Mouse (Mus musculus) bone marrow, adult 2 months (tissue): ENCODE results near the gene Tbc1d9b. TPM values are rescaled to one million over a fixed set of nuclear protein-coding genes. Genes with fewer than 3 reads are reported as not detected.

Source experiments
- H3K27ac ChIP-seq: fragments of 200-500 bp; 2 replicates; pipeline ENCODE4 v1.5.1; 2012; ENCODE audit warnings: low read depth, mild to moderate bottlenecking, control low read depth, inconsistent platforms, low read length; ENCODE audit not compliant: control insufficient read depth, poor library complexity, insufficient read depth
- H3K4me1 ChIP-seq: fragments of 200-500 bp; 2 replicates; pipeline ENCODE4 v1.6.1; 2011; ENCODE audit warnings: low read length; ENCODE audit not compliant: control insufficient read depth, insufficient read depth
- H3K4me3 ChIP-seq: fragments of 200-500 bp; replicated peaks from 2 replicates; pipeline ENCODE3; 2011; ENCODE audit warnings: mild to moderate bottlenecking, low read depth, low read length, control low read depth; ENCODE audit not compliant: control insufficient read depth
- CTCF ChIP-seq: fragments of 200-500 bp; IDR thresholded peaks from 2 replicates; pipeline ENCODE4 v1.5.1; 2011; ENCODE audit warnings: low read length, control low read depth; ENCODE audit not compliant: control insufficient read depth, insufficient read depth
- POLR2A ChIP-seq: fragments of 200-500 bp; IDR thresholded peaks from 2 replicates; pipeline ENCODE4 v1.6.1; 2011; ENCODE audit warnings: low read depth, mild to moderate bottlenecking, control low read depth, low read length, borderline replicate concordance; ENCODE audit not compliant: control insufficient read depth
- WGBS: fragments of 180-500 bp; shearing (Covaris S2); methylation state at CpG from one replicate; pipeline ENCODE4 v1.1.7; 2018; 5-methylcytosine and 5-hydroxymethylcytosine counted together
- polyA plus RNA-seq: library from polyadenylated mRNA; stranded (reverse); fragments of >200 nt; gene quantifications from 2 replicates; pipeline ENCODE4 v1.2.4, GENCODE M21; 2011; ENCODE audit warnings: low replicate concordance; ENCODE audit not compliant: missing spikeins, insufficient read depth, insufficient read length

Tbc1d9b gene
- polyA plus RNA-seq, 1 experiment, result 31.4 TPM

GRCm38 (mm10) chr11:50203302-50203827 is 72.2 kb downstream of the Tbc1d9b start:
- 89% methylated on average over 9 of the region's 9 CpGs for WGBS
- TF ChIP-seq POLR2A (no peak), CTCF (no peak)
- Histone ChIP-seq H3K4me3 (no peak overlapping the region), H3K4me1 (no peaks in the 10 kb centered on the region), H3K27ac (no peak overlapping the region)

GRCm38 (mm10) chr11:50205434-50205833 is 74.2 kb downstream of the Tbc1d9b start:
- Histone ChIP-seq H3K27ac (no peak overlapping the region), H3K4me1 (no peaks in the 10 kb centered on the region), H3K4me3 (no peak overlapping the region)
- no peak for TF ChIP-seq CTCF
- TF ChIP-seq POLR2A, result no peak
- WGBS, result 96% methylated on average over 3 of the region's 3 CpGs

- TF ChIP-seq POLR2A, result no peak
- no peak for TF ChIP-seq CTCF
- 81% methylated on average over 2 of the region's 2 CpGs for WGBS
- H3K4me1 ChIP-seq, result no peaks in the 10 kb centered on the region
These were observed 74.8 kb downstream of the Tbc1d9b start for GRCm38 (mm10) chr11:50206037-50206436.

GRCm38 (mm10) chr11:50207344-50207743 is 76.1 kb downstream of the Tbc1d9b start:
- no peak for TF ChIP-seq CTCF
- TF ChIP-seq POLR2A, result peak; percentile 23; the same call in 1 of the 2 replicates
- 94% methylated on average over 14 of the region's 14 CpGs for WGBS
- no peak overlapping the region for H3K4me3 ChIP-seq
- no peak overlapping the region for H3K27ac ChIP-seq
- H3K4me1 ChIP-seq, result no peaks in the 10 kb centered on the region

More at GRCm38 (mm10) chr11:50206037-50206436, 74.8 kb downstream of the Tbc1d9b start:
- Histone ChIP-seq H3K4me3 (no peak overlapping the region), H3K27ac (no peak overlapping the region)

- Histone ChIP-seq H3K4me1 (no peaks in the 10 kb centered on the region), H3K27ac (no peak overlapping the region), H3K4me3 (no peak overlapping the region)
- TF ChIP-seq CTCF (no peak), POLR2A (no peak)
- WGBS, result 93% methylated on average over 5 of the region's 5 CpGs
These were observed 76.8 kb downstream of the Tbc1d9b start for GRCm38 (mm10) chr11:50208039-50208438.

GRCm38 (mm10) chr11:50210101-50210504 is 78.9 kb downstream of the Tbc1d9b start:
- H3K27ac ChIP-seq, result peak overlapping the region; percentile 100
- H3K4me1 ChIP-seq, result no peaks in the 10 kb centered on the region
- WGBS, result under 1% methylated on average over 24 of the region's 24 CpGs

GRCm38 (mm10) chr11:50210505-50211151 is 79.4 kb downstream of the Tbc1d9b start, which contains the start of the genes Sqstm1 and Mgat4b:
Gene Sqstm1, minus strand, starts transcription at chr11:50210827.
Gene Mgat4b, plus strand, starts transcription at chr11:50210890.
- Histone ChIP-seq H3K4me1 (no peaks in the 10 kb centered on the region), H3K4me3 (peak within 1 kb of the TSS; percentile 92), H3K27ac (peak within 1 kb of the TSS; percentile 100)
- under 1% methylated on average over 48 of the region's 48 CpGs for WGBS
- TF ChIP-seq POLR2A (peak; percentile 98), CTCF (no peak)

More at GRCm38 (mm10) chr11:50210101-50210504, 78.9 kb downstream of the Tbc1d9b start:
- H3K4me3 ChIP-seq, result peak overlapping the region; percentile 92
- TF ChIP-seq CTCF (no peak), POLR2A (peak; percentile 40)

- Histone ChIP-seq H3K27ac (no peak overlapping the region), H3K4me3 (no peak overlapping the region), H3K4me1 (no peaks in the 10 kb centered on the region)
- WGBS, result 89% methylated on average over 3 of the region's 3 CpGs
- TF ChIP-seq POLR2A (no peak), CTCF (no peak)
These were observed 80.3 kb downstream of the Tbc1d9b start for GRCm38 (mm10) chr11:50211322-50212059.

GRCm38 (mm10) chr11:50212060-50212739 is 81.0 kb downstream of the Tbc1d9b start:
- WGBS, result 44% methylated on average over 3 of the region's 3 CpGs
- no peak overlapping the region for H3K4me3 ChIP-seq
- TF ChIP-seq CTCF, result no peak
- H3K27ac ChIP-seq, result no peak overlapping the region
- no peaks in the 10 kb centered on the region for H3K4me1 ChIP-seq
